Mouse (Mus musculus): ENCODE results near the gene Dync1i2.

Gene Dync1i2

GRCm38 (mm10) chr2:71302156-71302663 is 90.7 kb downstream of the Dync1i2 start:
- in situ Hi-C loops (cut with MboI; ENCODE audit: low pct_unique_long_range_greater_than_20kb in 1 of 2, low sequenced_read_pairs in 2 of 2, unreplicated experiment in 1 of 2), result no loop called here

GRCm38 (mm10) chr2:71303221-71303620 is 91.7 kb downstream of the Dync1i2 start:
- in situ Hi-C loops (cut with MboI; ENCODE audit: low pct_unique_long_range_greater_than_20kb in 1 of 2, low sequenced_read_pairs in 2 of 2, unreplicated experiment in 1 of 2), result no loop called here

- in situ Hi-C loops (cut with MboI; ENCODE audit: low pct_unique_long_range_greater_than_20kb in 1 of 2, low sequenced_read_pairs in 2 of 2, unreplicated experiment in 1 of 2), result no loop called here
These were observed 93.3 kb downstream of the Dync1i2 start for GRCm38 (mm10) chr2:71304821-71305220.

- in situ Hi-C loops (cut with MboI; ENCODE audit: low pct_unique_long_range_greater_than_20kb in 1 of 2, low sequenced_read_pairs in 2 of 2, unreplicated experiment in 1 of 2), result no loop called here
These were observed 94.9 kb downstream of the Dync1i2 start for GRCm38 (mm10) chr2:71306357-71306756.

- in situ Hi-C loops (cut with MboI; ENCODE audit: low pct_unique_long_range_greater_than_20kb in 1 of 2, low sequenced_read_pairs in 2 of 2, unreplicated experiment in 1 of 2), result no loop called here
These were observed 98.2 kb downstream of the Dync1i2 start for GRCm38 (mm10) chr2:71309726-71310125.

GRCm38 (mm10) chr2:71312067-71312466 is 100.6 kb downstream of the Dync1i2 start:
- in situ Hi-C loops (cut with MboI; ENCODE audit: low pct_unique_long_range_greater_than_20kb in 1 of 2, low sequenced_read_pairs in 2 of 2, unreplicated experiment in 1 of 2), result no loop called here
